Mouse (Mus musculus) splenic B cell, adult 2 months (primary cell): Measurements from ENCODE around the gene Cav2.

Experiments used
- DNase-seq: peaks from one replicate; pipeline ENCODE4 v3.0.0-alpha.2; 2011; ENCODE audit warnings: low read depth, low spot score
- H3K27me3 ChIP-seq: 2 replicates; pipeline ENCODE4 v1.6.1; 2012; ENCODE audit warnings: mild to moderate bottlenecking, low read length, moderate library complexity, mixed read lengths; ENCODE audit not compliant: control insufficient read depth, poor library complexity, insufficient read depth, severe bottlenecking
- H3K36me3 ChIP-seq: 2 replicates; pipeline ENCODE4 v1.6.1; 2012; ENCODE audit warnings: mild to moderate bottlenecking, low read length, moderate library complexity, mixed read lengths; ENCODE audit not compliant: control insufficient read depth, poor library complexity, insufficient read depth, severe bottlenecking

Gene Cav2

DNA sequence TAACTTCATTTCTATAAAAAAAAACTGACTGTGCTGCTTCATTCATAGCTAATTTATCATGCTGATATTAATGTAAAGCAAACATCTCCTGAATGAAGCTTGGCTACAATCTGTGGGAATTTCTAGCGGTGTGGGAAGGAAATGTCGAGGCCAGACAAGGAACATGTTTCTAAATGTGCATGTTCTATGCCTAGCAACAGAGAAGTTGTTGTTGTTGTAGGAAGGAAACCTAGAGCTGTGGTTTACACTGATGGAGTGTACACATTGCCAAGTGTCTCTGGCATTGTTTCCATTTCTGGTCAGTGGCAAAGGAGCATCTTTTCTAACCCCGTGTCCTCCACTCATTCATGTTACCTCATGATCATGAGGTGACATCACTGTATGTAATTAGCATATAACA lies 48.8 kb downstream of the Cav2 start:
- Histone ChIP-seq H3K36me3 (no peaks in the 10 kb centered on the region), H3K27me3 (no peaks in the 10 kb centered on the region)
- no peak for DNase-seq

DNA sequence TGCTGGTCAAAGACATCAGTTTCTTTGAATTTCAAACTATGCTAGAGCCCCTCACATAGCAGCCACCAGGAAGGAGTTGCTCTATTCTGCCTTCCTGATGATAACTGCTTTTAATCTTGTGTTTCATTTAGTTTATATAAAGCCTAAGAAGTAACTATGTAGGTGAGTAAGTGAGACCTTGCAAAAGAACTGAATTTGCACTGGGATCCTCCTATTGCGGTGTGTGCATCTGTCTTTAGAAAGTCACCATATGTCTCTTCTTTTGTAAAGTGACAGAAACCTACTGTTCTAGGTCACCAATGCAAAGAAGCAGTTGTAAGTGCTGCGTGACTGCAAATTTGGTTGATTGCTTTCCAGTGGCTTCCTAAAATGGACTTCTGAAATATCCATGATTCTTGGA lies 56.7 kb downstream of the Cav2 start:
- no peaks in the 10 kb centered on the region for H3K36me3 ChIP-seq

More for the DNA sequence above, 56.7 kb downstream of the Cav2 start:
- DNase-seq = no peak
- no peaks in the 10 kb centered on the region for H3K27me3 ChIP-seq
